Mouse (Mus musculus) lung, embryonic 14.5 days (tissue): ENCODE results near the gene Fam168a. TPM values are rescaled to one million over a fixed set of nuclear protein-coding genes. Genes with fewer than 3 reads are reported as not detected.

Experiments used
- ATAC-seq: fragments of 200-750 bp; cut with Nextera tagmentation; 2 replicates; pipeline ENCODE4 v1.8.0; 2017; ENCODE audit warnings: mild to moderate bottlenecking, moderate TSS enrichment, moderate library complexity; ENCODE audit not compliant: insufficient read depth
- DNase-seq: peaks from one replicate; pipeline ENCODE4 v3.0.0-alpha.2; 2015
- H3K27ac ChIP-seq: fragments of 300-500 bp; sonication (generic); 2 replicates; pipeline ENCODE4 v1.5.1; 2014; ENCODE audit warnings: low read depth, mild to moderate bottlenecking, moderate library complexity
- H3K27me3 ChIP-seq: fragments of 300-500 bp; sonication (generic); 2 replicates; pipeline ENCODE4 v1.6.1; 2014; ENCODE audit warnings: low read length, control low read depth; ENCODE audit not compliant: insufficient read depth
- H3K36me3 ChIP-seq: fragments of 300-500 bp; sonication (generic); 2 replicates; pipeline ENCODE4 v1.6.1; 2014; ENCODE audit warnings: control low read depth; ENCODE audit not compliant: insufficient read depth
- H3K4me1 ChIP-seq: fragments of 300-500 bp; sonication (generic); 2 replicates; pipeline ENCODE4 v1.6.1; 2014; ENCODE audit warnings: antibody characterized with exemption, control low read depth; ENCODE audit not compliant: insufficient read depth
- H3K4me2 ChIP-seq: fragments of 300-500 bp; sonication (generic); 2 replicates; pipeline ENCODE4 v1.6.1; 2014; ENCODE audit warnings: mild to moderate bottlenecking
- H3K4me3 ChIP-seq: fragments of 300-500 bp; sonication (generic); 2 replicates; pipeline ENCODE4 v1.5.1; 2014; ENCODE audit warnings: low read depth, low read length
- H3K9ac ChIP-seq: fragments of 300-500 bp; sonication (generic); 2 replicates; pipeline ENCODE4 v1.6.1; 2014
- H3K9me3 ChIP-seq: fragments of 300-500 bp; sonication (generic); 2 replicates; pipeline ENCODE4 v1.6.1; 2016; ENCODE audit warnings: low read depth, low read length, control low read depth
- CTCF ChIP-seq: IDR thresholded peaks from 2 replicates; pipeline ENCODE4 v1.5.1; 2016; ENCODE audit warnings: antibody characterized with exemption, low read depth
- WGBS: fragments of 180-500 bp; shearing (Covaris S2); extraction: QIAGEN DNeasy Blood & Tissue Kit; methylation state at CpG from one replicate; pipeline ENCODE4 v1.1.7; 2014; 5-methylcytosine and 5-hydroxymethylcytosine counted together
- polyA plus RNA-seq: library from polyadenylated mRNA; unstranded; fragments of >200 nt; fragmentation: Nextera tagmentation; extraction: Ambion mirVana; gene quantifications from 2 replicates; pipeline ENCODE4 v1.2.1, GENCODE M21; 2014

The Fam168a gene
- polyA plus RNA-seq, 1 experiment from 2014 or later = 42.8 TPM

DNA sequence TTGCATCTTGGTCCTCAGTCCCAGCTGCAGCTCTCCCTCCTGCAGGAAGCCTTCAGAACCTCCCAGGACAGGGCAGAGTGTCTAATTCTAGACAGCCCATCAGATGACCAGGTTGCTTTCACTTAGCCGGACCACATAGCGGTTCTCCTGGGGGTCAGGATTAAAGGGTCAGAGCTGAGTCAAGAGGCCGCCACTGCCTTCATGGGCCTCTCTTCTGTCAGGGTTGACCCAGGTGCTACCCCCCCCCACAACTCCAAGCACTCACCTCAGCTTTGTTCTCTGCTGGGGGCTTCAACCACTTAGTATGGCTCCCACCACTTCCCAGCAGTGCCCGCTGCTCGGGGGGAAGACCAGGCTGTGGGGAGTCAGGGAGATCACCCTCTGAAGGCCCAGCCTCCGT, 140.7 kb downstream of the Fam168a start:
- DNase-seq (no peak), ATAC-seq (no peak)
- H3K27me3 ChIP-seq = no peaks in the 10 kb centered on the region
- H3K4me2 ChIP-seq = no peak overlapping the region
- no peaks in the 10 kb centered on the region for H3K9me3 ChIP-seq
- 0 out of 2 replicates have a peak, but pooled peaks cover 4% of the 10 kb centered on the region for H3K36me3 ChIP-seq
- H3K4me3 ChIP-seq = no peak overlapping the region
- H3K4me1 ChIP-seq = peaks cover 7% of the 10 kb centered on the region
- no peak overlapping the region for H3K9ac ChIP-seq
- no peak for TF ChIP-seq CTCF
- 80% methylated on average over 6 of the region's 6 CpGs for WGBS
- H3K27ac ChIP-seq = no peak overlapping the region

DNA sequence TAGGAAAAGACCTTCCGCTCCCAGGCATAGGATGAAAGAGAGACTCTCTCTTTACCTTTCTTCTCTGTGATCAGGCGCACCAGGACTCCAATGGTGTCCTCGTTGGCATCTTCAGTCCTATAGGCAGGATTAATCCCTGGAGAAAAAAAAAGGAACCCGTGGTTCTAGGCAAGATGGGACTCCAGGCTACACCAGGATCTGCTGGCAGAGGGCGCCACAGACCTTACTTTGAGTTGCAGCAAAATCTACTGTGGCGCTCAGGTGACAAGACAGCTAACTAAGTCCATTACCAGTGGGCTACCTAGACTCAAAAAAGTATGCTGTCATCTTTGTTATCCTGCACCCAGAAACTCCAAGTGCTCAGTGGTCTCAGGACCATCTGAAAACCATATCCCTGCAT, 142.3 kb downstream of the Fam168a start:
- peak; percentile 84 for DNase-seq
- H3K27me3 ChIP-seq = no peaks in the 10 kb centered on the region
- no peak overlapping the region for H3K27ac ChIP-seq
- no peak overlapping the region for H3K9ac ChIP-seq
- no peaks in the 10 kb centered on the region for H3K9me3 ChIP-seq
- peaks cover 7% of the 10 kb centered on the region for H3K4me1 ChIP-seq
- no peak for ATAC-seq
- WGBS = 34% methylated on average over 6 of the region's 6 CpGs
- peak; percentile 71 for TF ChIP-seq CTCF
- H3K4me2 ChIP-seq = no peak overlapping the region
- no peak overlapping the region for H3K4me3 ChIP-seq
- H3K36me3 ChIP-seq = 0 out of 2 replicates have a peak, but pooled peaks cover 4% of the 10 kb centered on the region

DNA sequence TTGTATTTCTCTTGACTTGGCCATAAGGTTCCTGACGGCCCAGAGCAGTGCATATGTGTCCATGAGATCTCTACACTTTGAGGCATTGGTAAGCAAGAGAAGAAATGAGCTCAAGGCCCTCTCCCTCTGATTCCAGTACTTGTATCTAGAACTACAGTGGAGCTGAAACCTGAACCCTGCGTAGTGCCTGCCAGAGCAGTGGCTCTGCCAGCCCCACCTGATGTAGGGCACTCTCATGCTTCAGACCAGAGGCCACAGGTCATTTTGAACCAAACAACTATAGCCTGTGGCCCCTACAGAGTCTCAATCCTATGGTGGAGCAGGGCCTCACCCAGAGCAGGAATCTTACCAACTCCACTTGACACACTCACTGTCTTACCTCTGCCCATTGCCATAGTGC, 143.1 kb downstream of the Fam168a start:
- ATAC-seq = no peak
- H3K9me3 ChIP-seq = no peaks in the 10 kb centered on the region
- H3K4me1 ChIP-seq = peaks cover 7% of the 10 kb centered on the region
- H3K27me3 ChIP-seq = no peaks in the 10 kb centered on the region
- no peak overlapping the region for H3K4me2 ChIP-seq
- H3K9ac ChIP-seq = no peak overlapping the region
- DNase-seq = no peak
- 84% methylated on average over 2 of the region's 2 CpGs for WGBS
- no peak overlapping the region for H3K4me3 ChIP-seq
- no peak overlapping the region for H3K27ac ChIP-seq
- 0 out of 2 replicates have a peak, but pooled peaks cover 4% of the 10 kb centered on the region for H3K36me3 ChIP-seq
- TF ChIP-seq CTCF = no peak

DNA sequence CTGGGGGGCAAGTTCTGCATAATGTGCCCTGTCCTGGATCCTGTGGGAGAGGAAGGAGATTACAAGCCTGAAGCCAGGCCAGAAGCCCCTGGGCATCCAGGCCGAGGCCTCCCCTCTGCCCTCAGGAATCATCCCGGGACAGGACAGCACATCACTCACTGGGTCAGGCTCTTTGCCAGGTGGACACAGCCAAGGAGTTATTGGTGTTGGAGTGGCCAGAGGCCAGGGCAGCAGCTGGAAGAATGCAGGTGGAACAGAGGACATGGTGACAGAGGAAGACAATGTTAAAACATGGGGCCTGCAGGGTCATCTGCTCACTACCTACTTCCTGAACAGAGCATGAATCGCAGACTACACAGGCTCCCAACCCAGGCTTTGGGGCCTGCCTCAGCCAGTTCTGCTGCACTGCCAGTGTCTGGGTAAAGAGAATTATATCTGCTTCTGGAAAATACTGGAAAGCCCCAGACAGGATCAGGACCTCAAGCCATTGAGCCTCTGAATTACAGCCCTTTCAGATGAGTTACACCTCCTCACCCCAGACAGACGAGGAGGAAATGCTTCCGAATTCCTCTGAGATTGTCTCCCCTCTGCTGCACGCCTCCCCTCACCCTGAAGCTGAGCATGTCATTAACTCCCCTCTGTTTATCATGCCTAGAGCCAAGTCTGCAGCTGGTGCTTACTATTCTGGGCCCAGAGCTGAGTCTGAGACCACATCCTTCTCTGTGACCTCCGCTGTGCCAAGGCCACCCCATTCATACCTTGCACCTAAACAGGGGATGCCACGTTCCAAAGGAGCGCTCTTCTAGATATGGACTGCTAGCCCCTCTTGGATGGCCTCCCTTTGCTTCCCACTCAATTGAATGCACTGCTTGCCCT, 145.3 kb downstream of the Fam168a start:
- peaks cover 5% of the 10 kb centered on the region; the same call in 1 of the 2 replicates for H3K4me1 ChIP-seq
- H3K4me2 ChIP-seq = no peak overlapping the region
- no peak for DNase-seq
- H3K27me3 ChIP-seq = no peaks in the 10 kb centered on the region
- no peak for ATAC-seq
- 53% methylated on average over 9 of the region's 9 CpGs for WGBS
- H3K4me3 ChIP-seq = no peak overlapping the region
- H3K9me3 ChIP-seq = no peaks in the 10 kb centered on the region
- H3K27ac ChIP-seq = peak overlapping the region; percentile 14; the same call in 1 of the 2 replicates
- no peak for TF ChIP-seq CTCF
- 0 out of 2 replicates have a peak, but pooled peaks cover 4% of the 10 kb centered on the region for H3K36me3 ChIP-seq
- no peak overlapping the region for H3K9ac ChIP-seq

DNA sequence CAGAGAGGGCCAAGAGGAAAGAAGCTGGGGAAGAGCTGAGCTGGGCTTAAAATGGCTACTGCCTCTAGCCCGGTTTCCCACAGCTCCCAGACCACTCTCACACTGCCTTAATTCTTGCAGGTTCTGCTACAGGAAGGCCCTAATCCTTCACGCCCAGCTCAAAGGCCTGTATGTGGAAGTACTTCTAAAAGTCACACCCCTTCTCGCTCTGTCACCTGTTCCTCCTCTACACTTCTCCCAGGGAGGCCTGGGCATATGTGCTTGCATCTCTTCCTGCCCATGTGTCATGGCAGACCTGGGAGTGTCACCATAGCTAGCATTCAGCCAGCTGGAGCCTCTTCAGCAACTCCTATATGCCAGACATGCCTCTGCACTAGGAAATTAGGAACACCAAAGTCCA, 147.0 kb downstream of the Fam168a start:
- WGBS = 56% methylated on average over 3 of the region's 3 CpGs
- no peaks in the 10 kb centered on the region for H3K36me3 ChIP-seq
- no peak overlapping the region for H3K9ac ChIP-seq
- DNase-seq (no peak), ATAC-seq (no peak)
- H3K9me3 ChIP-seq = no peaks in the 10 kb centered on the region
- no peak overlapping the region for H3K4me3 ChIP-seq
- peak overlapping the region; percentile 20; the same call in 1 of the 2 replicates for H3K27ac ChIP-seq
- no peaks in the 10 kb centered on the region for H3K27me3 ChIP-seq
- no peak for TF ChIP-seq CTCF
- H3K4me1 ChIP-seq = peaks cover 5% of the 10 kb centered on the region; the same call in 1 of the 2 replicates
- no peak overlapping the region for H3K4me2 ChIP-seq

DNA sequence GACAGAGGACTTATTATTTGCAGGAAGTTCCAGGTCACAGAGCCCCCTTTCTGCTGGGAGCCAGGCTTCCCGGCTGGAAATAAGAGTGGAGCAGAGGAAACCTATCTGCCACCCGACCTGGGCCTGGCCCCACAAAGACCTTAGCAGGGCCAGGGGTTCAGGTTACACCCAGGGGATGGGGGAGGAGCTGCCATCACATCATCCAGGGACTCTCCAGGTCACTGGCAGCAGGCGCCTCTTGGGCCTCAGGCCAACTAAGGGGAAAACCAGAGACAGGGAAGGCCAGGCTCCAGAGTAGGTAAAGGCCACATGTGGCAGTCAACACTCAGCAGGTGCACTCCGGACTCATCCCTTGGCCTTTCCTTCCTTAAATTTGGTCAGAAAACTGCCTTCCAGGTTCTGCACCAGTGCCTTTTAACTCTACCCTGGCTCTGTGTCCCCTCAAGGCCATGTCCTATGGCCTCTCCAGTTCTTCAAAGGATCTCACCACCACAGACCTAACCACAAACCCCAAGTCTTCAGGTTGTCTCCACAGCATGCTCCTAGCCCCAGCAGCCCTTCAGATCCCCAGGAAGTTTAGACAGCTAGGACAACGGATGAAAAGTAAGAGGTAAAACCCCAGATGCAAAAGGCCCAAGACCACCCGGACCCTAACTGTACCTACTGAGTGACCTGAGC, 147.8 kb downstream of the Fam168a start:
- Histone ChIP-seq H3K36me3 (no peaks in the 10 kb centered on the region), H3K4me3 (no peak overlapping the region), H3K9ac (no peak overlapping the region), H3K9me3 (no peaks in the 10 kb centered on the region), H3K27ac (no peak overlapping the region), H3K27me3 (no peaks in the 10 kb centered on the region), H3K4me2 (no peak overlapping the region), H3K4me1 (peaks cover 5% of the 10 kb centered on the region; the same call in 1 of the 2 replicates)
- ATAC-seq (no peak), DNase-seq (no peak)
- whole genome bisulfite sequencing = 49% methylated on average over 6 of the region's 6 CpGs
- TF ChIP-seq CTCF = no peak

DNA sequence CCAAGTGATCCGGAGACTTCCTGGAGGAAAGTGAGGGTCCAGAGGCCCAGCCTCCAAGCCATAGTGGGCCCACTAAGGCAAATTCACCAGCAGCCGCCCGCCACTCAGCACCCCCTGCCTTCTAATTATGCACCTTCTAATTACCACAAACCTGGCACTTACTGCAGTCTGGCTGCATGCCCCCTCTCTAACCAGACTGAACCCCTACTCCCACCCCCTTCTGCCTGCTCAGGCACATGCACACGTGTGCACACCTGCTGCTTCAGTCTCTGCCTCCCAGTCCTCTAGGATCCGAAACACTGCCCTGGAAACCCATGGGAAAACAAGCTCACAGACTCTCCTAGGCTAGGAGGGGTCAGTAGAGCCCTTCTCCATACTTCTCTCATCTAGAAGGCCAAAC, 148.4 kb downstream of the Fam168a start:
- no peak overlapping the region for H3K9ac ChIP-seq
- H3K27ac ChIP-seq = no peak overlapping the region
- TF ChIP-seq CTCF = no peak
- no peaks in the 10 kb centered on the region for H3K9me3 ChIP-seq
- H3K4me1 ChIP-seq = peaks cover 5% of the 10 kb centered on the region; the same call in 1 of the 2 replicates
- H3K4me2 ChIP-seq = no peak overlapping the region
- no peaks in the 10 kb centered on the region for H3K27me3 ChIP-seq
- no peak for ATAC-seq
- WGBS = 70% methylated on average over 5 of the region's 5 CpGs
- no peak overlapping the region for H3K4me3 ChIP-seq
- H3K36me3 ChIP-seq = no peaks in the 10 kb centered on the region
- no peak for DNase-seq
